Mouse (Mus musculus) retina, postnatal 7 days (tissue): ENCODE data around the gene Slc13a4.

ENCODE experiments used
- DNase-seq: peaks from one replicate; pipeline ENCODE4 v3.0.0-alpha.2; 2012; ENCODE audit warnings: low read depth, low spot score

Gene Slc13a4

GRCm38 (mm10) chr6:35308037-35308436 is at the start of gene Slc13a4:
Gene Slc13a4 (minus strand): TSS chr6:35308131.
- no peak for DNase-seq

GRCm38 (mm10) chr6:35355320-35355719 is 47.4 kb upstream of the Slc13a4 start:
- DNase-seq: no peak

GRCm38 (mm10) chr6:35354622-35354998 is 46.7 kb upstream of the Slc13a4 start:
- DNase-seq: no peak

- DNase-seq: no peak
Measured at GRCm38 (mm10) chr6:35353846-35354621, 46.1 kb upstream of the Slc13a4 start.

- DNase-seq: no peak
Measured at GRCm38 (mm10) chr6:35353416-35353815, 45.5 kb upstream of the Slc13a4 start.

- no peak for DNase-seq
Measured at GRCm38 (mm10) chr6:35352867-35353266, 44.9 kb upstream of the Slc13a4 start.

- no peak for DNase-seq
Measured at GRCm38 (mm10) chr6:35351826-35352225, 43.9 kb upstream of the Slc13a4 start.

GRCm38 (mm10) chr6:35349784-35350183 is 41.9 kb upstream of the Slc13a4 start:
- DNase-seq: no peak

GRCm38 (mm10) chr6:35338640-35339039 is 30.7 kb upstream of the Slc13a4 start:
- DNase-seq: no peak

- DNase-seq: no peak
Measured at GRCm38 (mm10) chr6:35337836-35338235, 29.9 kb upstream of the Slc13a4 start.

GRCm38 (mm10) chr6:35335452-35335851 is 27.5 kb upstream of the Slc13a4 start:
- no peak for DNase-seq

GRCm38 (mm10) chr6:35334278-35334677 is 26.3 kb upstream of the Slc13a4 start:
- no peak for DNase-seq

- no peak for DNase-seq
Measured at GRCm38 (mm10) chr6:35333632-35334031, 25.7 kb upstream of the Slc13a4 start.

GRCm38 (mm10) chr6:35330834-35331233 is 22.9 kb upstream of the Slc13a4 start:
- DNase-seq: no peak

- DNase-seq: no peak
Measured at GRCm38 (mm10) chr6:35329956-35330355, 22.0 kb upstream of the Slc13a4 start.

GRCm38 (mm10) chr6:35326111-35326515 is 18.2 kb upstream of the Slc13a4 start, which contains the start of gene Fam180a:
Gene Fam180a (minus strand): TSS chr6:35326141.
- no peak for DNase-seq

- DNase-seq: no peak
Measured at GRCm38 (mm10) chr6:35324306-35324705, 16.4 kb upstream of the Slc13a4 start.

GRCm38 (mm10) chr6:35323046-35323445 is 15.1 kb upstream of the Slc13a4 start:
- no peak for DNase-seq

- DNase-seq: no peak
Measured at GRCm38 (mm10) chr6:35321105-35321504, 13.2 kb upstream of the Slc13a4 start.

GRCm38 (mm10) chr6:35319850-35320249 is 11.9 kb upstream of the Slc13a4 start:
- DNase-seq: no peak

- DNase-seq: no peak
Measured at GRCm38 (mm10) chr6:35313520-35313919, 5.6 kb upstream of the Slc13a4 start.

- DNase-seq: no peak
Measured at GRCm38 (mm10) chr6:35309406-35309805, 1.5 kb upstream of the Slc13a4 start.

- DNase-seq: no peak
Measured at GRCm38 (mm10) chr6:35307136-35307535, 795 bp downstream of the Slc13a4 start.
